Mouse (Mus musculus) myocyte (in vitro differentiated cells): ENCODE data around the gene Vmn1r60.
"Not testable (repeated sequence)": the region's sequence is repeated elsewhere in the genome, so short reads cannot be mapped to it uniquely, and the experiment has no call there.

Source experiments
- CEBPB ChIP-seq: IDR thresholded peaks from 2 replicates; pipeline ENCODE4 v1.6.1; 2011; ENCODE audit warnings: mild to moderate bottlenecking, moderate library complexity; ENCODE audit not compliant: poor library complexity, insufficient read depth, severe bottlenecking
- E2F4 ChIP-seq: IDR thresholded peaks from one replicate; pipeline ENCODE4 v1.6.1; 2011; ENCODE audit warnings: mild to moderate bottlenecking, control low read depth, moderate library complexity; ENCODE audit not compliant: insufficient read depth
- MAX ChIP-seq: IDR thresholded peaks from one replicate; pipeline ENCODE4 v1.6.1; 2011; ENCODE audit warnings: low read depth, mild to moderate bottlenecking, control low read depth
- MYOD1 ChIP-seq, 3 experiments: IDR thresholded peaks; one replicate each; pipeline ENCODE4 v1.6.1; 2011; ENCODE audit warnings: control low read depth in 2 of 3, low read depth in 2 of 3, mild to moderate bottlenecking in 2 of 3, moderate library complexity in 1 of 3; ENCODE audit not compliant: insufficient read length in 2 of 3, control insufficient read depth in 1 of 3
- MYOG ChIP-seq, 3 experiments: IDR thresholded peaks; one replicate each; pipeline ENCODE4 v1.6.1; 2011; ENCODE audit warnings: control low read depth in 2 of 3, low read depth in 2 of 3, mild to moderate bottlenecking in 2 of 3; ENCODE audit not compliant: insufficient read length in 2 of 3, control insufficient read depth in 1 of 3, insufficient read depth in 1 of 3
- POLR2A ChIP-seq: IDR thresholded peaks from one replicate; pipeline ENCODE4 v1.6.1; 2011; ENCODE audit warnings: low read depth, mild to moderate bottlenecking, control low read depth, moderate library complexity; ENCODE audit not compliant: insufficient read length
- POLR2AphosphoS2 ChIP-seq: IDR thresholded peaks from one replicate; pipeline ENCODE4 v1.6.1; 2011; ENCODE audit warnings: low read depth, control low read depth; ENCODE audit not compliant: insufficient read length
- REST ChIP-seq: IDR thresholded peaks from one replicate; pipeline ENCODE4 v1.6.1; 2011; ENCODE audit warnings: mild to moderate bottlenecking, control low read depth, moderate library complexity; ENCODE audit not compliant: insufficient read depth, insufficient read length
- SRF ChIP-seq: IDR thresholded peaks from one replicate; pipeline ENCODE4 v1.6.1; 2011; ENCODE audit warnings: low read depth; ENCODE audit not compliant: control insufficient read depth, insufficient read length
- TCF12 ChIP-seq: IDR thresholded peaks from one replicate; pipeline ENCODE4 v1.6.1; 2011; ENCODE audit warnings: mild to moderate bottlenecking, control low read depth; ENCODE audit not compliant: poor library complexity, insufficient read depth, severe bottlenecking
- TCF3 ChIP-seq: IDR thresholded peaks from one replicate; pipeline ENCODE4 v1.6.1; 2011; ENCODE audit warnings: low read depth, control low read depth; ENCODE audit not compliant: insufficient read length
- USF1 ChIP-seq: IDR thresholded peaks from one replicate; pipeline ENCODE4 v1.6.1; 2011; ENCODE audit warnings: low read depth, mild to moderate bottlenecking, control low read depth, moderate library complexity

DNA sequence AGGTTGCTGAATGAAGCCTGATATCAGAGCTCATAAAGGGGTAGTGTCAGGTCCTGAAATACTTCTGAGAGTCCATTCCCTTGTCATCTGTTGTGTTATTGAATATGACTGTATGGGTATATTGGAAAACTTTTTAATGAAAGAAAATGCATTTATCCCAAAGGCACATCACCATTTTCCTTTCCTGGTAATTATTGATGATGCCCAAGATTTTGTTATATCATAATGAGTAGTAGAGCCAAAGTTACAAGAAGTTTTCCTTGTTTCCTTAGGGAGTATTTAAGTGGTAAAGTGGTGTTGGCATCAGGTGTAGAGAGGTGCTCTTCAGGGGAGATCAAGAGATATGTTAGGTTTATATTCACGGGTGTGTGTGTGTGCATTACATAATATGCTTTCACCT, at the start of gene Vmn1r60:
- not testable (repeated sequence) for TF ChIP-seq POLR2A; MAX; MYOG (IDR thresholded peaks at IDR 0.05; ENCODE audit: control insufficient read depth in 1 of 3, insufficient read depth in 1 of 3, insufficient read length in 2 of 3, low read depth in 2 of 3); SRF; POLR2AphosphoS2; USF1; TCF12; E2F4; CEBPB; MYOD1 (IDR thresholded peaks at IDR 0.05; ENCODE audit: control insufficient read depth in 1 of 3, insufficient read length in 2 of 3, low read depth in 2 of 3); REST; TCF3
